Mouse (Mus musculus): ENCODE data around the gene Olfr553.
"Not testable (repeated sequence)": the region's sequence is repeated elsewhere in the genome, so short reads cannot be mapped to it uniquely, and the experiment has no call there.

Gene Olfr553

DNA sequence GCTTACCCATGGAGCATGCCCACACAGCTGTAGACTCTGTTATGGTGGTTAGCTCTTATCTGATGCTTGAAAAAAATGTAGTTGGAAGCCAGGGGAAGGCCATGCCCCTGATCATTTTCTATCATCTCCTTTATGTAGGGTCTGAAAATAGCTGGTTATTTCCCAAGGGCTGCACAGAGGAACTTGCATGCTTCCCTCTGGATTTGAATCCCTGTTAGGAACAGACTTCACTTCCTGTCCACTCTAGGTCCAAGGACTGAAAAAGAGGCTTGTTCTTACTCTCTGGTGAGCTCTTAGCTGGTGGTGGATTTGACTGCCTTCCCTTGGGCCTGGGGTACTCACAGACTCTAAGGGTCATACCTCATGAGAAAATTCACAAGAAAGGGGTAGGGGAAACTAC lies at the start of gene Olfr553:
Gene Olfr553, minus strand, starts transcription at position 101 of the 400 bp plus-strand sequence.
- no peak for DNase-seq (ENCODE audit: low spot score)

DNA sequence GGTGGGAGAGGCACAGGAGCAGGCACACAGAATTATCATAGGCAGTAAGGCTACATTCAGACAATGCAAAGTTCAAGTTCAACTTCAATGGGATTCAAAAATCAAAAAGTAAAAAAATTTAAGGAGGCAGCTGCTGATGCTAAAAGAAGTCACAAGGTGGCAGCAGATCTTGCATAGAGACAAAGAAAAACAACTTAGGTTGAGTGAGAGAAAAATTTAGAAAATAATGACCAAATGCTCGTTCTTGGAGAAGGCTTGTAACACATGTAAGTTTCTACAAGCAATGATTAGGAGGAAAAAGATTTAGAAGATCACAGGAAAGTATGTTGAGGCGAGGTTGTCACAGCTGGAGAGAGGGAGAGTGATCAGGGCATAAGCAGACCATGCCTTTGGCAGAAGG lies 47.4 kb upstream of the Olfr553 start:
- no peak for DNase-seq (ENCODE audit: low spot score)

DNA sequence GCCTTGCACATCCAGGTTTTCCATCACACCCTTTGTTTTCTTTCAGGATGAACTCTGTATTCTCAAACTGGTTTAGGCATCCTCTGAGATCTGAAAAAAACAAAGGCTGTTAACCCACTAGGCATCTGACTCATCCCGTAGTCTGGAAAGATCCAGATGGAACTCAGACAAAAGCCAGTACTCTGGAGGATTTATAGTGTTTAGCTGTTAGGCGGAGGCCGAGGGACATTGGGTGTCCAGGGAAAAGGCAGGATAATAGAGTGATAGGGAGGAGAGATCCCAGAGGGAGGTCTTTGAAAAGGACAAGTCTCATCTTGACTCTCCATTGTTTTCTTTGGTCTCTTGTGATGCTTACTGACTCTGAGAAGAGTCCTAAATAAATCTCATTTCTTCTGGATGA lies 46.6 kb upstream of the Olfr553 start, which contains the start of gene Olfr556:
Gene Olfr556, plus strand, starts transcription at position 301 of the 400 bp plus-strand sequence.
- DNase-seq (ENCODE audit: low spot score), result no peak

DNA sequence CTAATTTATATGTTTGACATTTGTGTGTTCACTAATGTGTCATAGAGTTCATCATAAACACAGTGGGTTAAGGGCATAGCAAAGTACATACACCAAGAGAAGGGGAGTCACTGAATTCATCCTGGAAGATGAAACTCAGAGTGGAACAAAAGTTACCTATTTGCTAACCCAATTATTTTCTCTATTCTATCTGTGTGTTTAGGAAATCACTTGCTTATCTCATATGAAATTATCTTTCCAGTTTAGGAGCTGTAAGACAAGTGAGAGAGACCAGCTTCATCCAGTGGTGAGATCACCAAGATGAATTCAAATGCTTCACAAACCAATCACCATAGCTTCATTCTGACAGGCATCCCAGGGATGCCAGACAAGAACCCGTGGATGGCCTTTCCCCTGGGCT lies 40.5 kb upstream of the Olfr553 start, which contains the start of gene Olfr555:
Gene Olfr555, plus strand, starts transcription at position 301 of the 400 bp plus-strand sequence.
- no peak for DNase-seq (ENCODE audit: low spot score)

DNA sequence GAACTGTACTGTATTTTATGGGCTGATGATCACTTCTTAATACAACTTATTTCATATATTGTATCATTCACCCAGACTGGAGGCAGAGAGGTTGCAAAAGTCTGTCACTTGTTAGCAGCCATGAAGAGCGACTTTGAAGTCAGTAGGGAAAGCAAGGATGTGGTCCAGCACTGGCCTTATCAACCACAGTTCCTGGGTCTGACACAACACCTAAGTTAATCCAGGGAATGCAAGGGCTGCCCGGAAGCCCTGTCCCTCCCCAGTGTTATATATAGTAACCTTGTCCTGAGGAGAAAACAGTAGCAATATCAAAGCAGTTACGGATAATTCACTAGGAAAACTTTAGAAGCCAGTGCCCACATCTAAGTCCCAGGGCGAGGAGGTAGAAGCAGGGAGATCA lies 26.9 kb upstream of the Olfr553 start:
- not testable (repeated sequence) for DNase-seq (ENCODE audit: low spot score)

DNA sequence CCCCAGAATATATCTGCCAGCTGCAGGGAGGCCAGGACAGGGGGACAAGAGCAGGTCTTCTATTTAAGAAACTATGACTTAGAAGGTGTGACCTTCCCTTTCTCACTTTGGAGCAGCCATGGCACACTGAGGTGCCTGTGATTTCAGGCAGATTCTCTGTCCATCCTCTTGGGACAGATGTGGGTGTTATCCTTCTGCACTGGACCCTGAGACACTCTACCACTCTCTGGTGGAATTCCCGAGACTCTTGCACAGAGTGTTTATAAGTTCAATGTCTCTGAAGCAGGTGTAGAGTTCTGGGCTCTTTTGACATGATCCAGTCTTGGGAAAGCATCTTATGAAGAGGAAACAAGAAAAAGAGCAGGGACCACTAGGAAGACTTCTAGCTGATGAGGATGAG lies 20.1 kb upstream of the Olfr553 start, which contains the start of gene Olfr554:
Gene Olfr554, plus strand, starts transcription at position 301 of the 400 bp plus-strand sequence.
- DNase-seq (ENCODE audit: low spot score), result no peak

DNA sequence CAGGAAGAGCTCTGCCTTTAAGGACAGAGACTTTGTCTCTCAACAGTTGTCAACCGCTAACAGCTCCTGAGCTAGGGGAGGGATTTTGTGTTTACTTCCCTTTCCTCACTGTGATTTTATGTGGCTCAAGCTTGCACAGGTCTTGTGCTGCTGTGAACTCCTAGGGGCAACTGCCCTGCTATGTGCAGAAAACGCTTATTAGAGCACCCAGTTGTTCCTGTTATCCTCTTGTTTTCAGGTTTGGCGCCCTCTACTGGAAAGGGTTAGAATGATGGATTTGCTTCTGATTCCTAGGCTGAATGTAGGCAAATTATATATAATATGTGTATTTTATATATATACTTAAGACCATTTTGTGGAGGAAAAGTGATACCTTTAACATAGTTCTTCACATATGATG lies 18.6 kb upstream of the Olfr553 start:
- DNase-seq (ENCODE audit: low spot score), result peak; percentile 51

DNA sequence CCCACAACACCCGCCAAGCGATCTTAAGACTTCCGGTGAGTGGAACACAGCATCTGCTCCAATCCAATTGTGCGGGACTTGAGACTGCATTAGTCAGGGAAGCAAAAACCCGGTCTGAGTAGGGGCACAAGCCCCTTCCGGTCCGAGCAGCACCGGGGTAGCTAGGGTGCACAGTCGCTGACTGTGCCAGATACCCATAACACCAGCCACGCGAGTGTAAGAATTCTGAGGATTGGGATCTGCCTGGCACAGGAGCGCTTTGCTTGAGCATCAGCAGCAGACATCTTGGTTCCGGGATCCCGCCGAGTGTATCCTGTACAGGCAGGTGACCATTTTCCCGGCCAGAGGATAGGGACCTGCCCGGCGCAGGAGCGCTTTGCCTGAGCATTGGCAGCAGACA lies 2.4 kb upstream of the Olfr553 start:
- not testable (repeated sequence) for DNase-seq (ENCODE audit: low spot score)

DNA sequence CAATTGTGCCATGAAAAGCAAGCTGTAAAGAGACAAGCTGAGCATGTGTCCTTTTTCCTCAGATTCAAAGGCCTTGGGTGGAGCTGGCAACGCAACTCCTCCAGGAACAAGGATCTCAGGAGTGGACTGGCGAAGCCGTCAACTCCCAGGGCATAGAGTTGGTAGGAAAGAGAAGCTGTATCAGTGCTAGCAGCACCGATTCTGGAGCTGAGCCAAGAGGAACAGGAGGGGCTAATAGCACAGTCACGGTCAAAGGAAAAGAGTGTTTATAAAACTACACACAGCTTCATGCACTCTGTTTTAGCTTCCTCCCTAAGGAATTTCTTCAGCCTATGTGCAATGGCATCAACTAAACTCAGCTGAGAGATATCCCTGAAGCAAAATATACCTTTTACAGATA lies 1.6 kb upstream of the Olfr553 start:
- no peak for DNase-seq (ENCODE audit: low spot score)

DNA sequence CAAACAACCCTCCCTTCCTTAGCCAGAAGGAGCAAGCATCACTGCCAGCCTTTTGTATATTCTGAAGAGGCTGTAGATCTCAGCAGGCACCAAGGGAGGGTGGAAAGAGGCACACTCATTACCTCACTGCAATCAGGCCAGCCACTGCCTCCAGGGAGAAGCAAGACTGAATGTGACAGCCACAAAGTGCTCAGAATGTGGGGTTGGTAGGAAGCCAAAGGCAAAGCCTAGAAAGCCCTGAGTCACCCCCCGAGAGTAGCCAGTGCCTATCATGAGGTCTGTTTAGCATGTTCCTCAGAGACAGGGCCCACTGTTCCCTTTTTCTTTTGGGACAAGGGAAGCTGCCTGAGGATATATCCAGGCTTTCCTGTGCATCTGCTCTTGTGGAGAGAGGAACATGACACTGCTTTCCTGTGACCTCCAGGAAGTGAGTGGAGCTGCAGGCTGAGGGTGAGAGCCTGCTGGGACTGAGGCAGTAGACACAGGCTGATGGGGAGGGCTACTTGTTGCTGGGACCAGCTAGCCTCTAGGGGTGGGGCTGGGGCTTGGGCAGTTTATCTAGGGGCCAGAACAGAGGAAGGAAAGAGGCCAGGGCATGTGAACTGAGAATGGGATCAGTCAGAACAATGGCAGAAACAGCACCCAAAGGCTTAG lies 20.5 kb downstream of the Olfr553 start, which contains the start of gene Olfr552:
Gene Olfr552, plus strand, starts transcription at position 393 of the 654 bp plus-strand sequence.
- DNase-seq (ENCODE audit: low spot score), result no peak

DNA sequence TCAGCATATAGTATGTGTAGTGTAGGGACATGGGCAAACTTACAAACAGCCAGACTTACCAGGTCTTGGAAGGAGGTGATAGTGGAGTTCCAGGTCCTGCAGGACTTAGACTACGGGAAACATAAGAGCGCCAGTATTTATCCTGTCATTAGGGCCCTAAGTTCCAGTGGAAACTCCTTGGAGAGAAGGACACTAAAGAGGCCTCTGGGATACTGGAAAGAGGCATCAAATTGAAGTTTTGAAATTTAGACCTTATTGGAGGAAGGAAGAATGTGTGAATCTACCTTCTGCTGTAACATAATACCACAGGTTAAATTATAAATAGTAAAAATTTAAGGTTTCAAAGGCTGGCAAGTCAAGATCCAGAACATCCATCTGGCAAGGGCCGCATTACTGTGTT lies 26.2 kb downstream of the Olfr553 start, which contains the start of gene Olfr551:
Gene Olfr551, minus strand, starts transcription at position 101 of the 400 bp plus-strand sequence.
- DNase-seq (ENCODE audit: low spot score), result no peak

DNA sequence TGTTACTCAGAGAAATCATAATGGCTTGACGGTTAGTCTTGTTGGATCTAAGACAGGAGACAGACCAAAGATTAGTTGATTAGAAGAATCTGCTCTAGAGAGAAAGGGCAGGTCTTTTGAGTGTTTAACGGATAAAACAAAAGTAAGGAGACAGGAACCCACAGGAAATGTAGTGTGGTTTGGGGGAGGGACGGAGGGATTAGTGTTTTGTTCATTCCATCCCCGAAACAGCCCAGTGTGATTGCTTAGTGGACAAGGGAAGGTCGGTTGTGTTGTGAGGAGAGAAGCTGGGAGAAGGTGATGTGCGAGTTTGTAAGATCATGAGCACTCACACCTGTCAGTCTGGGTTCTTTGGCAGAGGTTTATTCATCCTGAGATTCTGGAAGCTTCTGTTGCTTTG lies 42.0 kb downstream of the Olfr553 start:
- no peak for DNase-seq (ENCODE audit: low spot score)

DNA sequence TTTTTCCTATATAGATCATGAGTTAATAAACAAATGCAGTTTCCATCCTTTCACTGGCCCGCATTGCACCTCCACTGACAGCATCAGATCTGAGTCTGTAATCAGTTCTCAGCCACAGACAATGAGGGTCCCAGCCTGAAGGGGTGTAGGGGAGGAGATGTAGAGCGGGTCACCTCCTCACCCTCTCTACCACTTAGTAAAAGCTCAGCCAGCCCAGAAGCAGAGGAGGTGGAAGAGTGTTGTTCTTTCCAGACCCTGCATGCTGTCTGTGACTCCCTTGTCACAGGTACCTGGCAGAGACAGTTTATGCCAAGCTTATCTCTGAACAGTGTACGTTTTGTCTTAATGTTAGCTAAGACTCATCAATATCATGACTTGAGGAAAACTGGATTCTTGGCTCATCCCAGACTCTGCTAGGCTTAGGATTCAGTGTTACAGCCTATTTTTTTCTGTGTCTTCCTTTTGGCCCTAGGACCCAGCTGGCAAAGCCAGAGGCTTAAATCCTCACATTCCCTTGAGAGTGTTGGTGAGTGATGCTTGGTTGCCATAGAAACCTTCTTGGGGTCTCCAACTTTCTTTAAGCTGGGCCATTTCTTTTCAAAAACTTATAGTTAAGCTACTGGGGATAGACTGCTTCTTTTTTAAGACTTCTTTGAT lies 44.7 kb downstream of the Olfr553 start:
- DNase-seq (ENCODE audit: low spot score), result no peak

DNA sequence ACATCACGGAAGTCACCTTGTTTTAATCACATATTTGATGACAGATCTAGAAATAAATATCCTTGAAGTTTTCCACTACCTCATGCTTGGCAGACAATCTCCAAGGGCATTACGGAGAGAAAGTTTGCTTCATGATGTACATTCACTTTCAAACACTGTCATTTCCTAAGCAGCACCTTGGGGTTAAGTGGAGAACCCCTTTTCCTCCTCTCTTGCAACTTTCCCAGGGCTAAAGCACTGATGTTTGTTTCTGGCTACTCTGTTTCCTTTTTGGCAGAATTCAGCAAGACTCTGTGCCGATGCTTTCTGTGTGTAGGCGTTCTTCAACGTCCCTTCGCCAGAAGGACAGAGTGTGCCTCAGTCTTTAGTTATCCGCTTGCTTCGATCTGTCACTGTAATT lies 46.9 kb downstream of the Olfr553 start, which contains the start of gene Olfr550:
Gene Olfr550, plus strand, starts transcription at position 301 of the 400 bp plus-strand sequence.
- DNase-seq (ENCODE audit: low spot score), result no peak

DNA sequence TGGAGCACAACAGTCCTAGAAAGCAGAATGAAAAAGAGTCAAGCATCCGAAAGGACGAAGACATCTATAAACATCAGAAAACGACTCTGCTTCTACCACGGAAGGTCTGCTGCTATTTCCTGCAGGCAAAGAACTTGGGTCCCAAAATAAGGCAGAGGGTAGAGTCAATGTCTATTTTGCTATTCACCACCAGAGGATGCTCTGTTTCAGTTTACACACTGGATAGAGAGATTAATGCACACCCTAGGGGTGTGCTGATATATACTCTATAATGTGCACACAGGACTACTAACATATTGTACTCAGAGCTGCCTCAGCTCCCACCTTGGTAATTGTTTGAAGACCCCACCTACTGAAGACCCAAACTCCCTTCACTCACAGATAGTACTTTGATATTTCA lies 51.8 kb downstream of the Olfr553 start:
- no peak for DNase-seq (ENCODE audit: low spot score)

DNA sequence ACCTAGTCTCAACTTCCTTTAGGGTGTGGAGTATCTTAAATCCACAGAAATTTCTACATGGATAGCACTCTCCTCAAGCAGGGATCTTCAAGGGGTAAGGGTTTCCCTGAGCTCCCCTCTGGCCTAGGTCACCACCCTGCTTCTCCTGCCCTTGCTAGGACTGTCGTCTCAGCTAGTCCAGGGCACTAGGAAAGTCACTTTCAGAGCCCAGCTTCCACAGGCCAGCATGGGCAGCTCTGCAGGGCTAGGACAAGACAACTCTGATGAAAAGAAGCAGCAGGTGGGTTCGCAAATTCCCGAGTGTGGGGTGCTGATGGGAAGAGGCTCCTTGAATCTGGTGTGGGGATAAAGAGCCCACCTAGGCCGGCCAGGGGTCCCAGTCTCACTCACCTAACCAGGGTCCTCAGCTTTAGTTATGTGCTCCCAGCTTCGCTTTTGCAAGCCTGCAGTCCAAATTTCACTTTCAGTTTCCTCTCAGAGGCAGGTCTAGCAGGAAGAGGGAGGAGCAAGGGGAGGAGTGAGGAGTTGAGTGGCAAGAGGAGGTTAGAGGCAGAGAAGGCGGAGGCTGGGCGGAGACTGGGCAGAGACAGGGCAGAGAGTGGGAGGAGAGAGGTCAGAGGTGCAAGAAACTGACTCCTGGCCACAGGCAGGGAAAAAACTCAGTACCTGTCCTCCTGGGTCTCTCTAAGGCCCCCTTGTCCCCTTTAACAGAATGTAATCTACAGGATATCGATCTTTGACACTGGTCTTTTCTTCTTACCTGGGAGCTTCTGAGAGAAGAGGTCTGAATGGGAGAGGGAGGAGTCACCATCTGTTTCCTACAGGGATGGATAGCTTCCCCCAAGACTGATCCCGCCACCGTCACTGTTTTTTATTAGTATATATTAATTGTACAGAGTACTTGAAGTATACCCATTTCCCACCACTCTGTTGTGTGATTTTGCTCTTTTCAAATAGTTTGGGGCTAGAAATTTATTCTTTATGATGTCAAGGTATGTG lies 52.7 kb downstream of the Olfr553 start, which contains the start of gene Trim21:
Gene Trim21, minus strand, starts transcription at position 488 of the 999 bp plus-strand sequence.
- DNase-seq (ENCODE audit: low spot score), result peak; percentile 78

Data from urinary bladder, postnatal 25 days (tissue).